Mouse (Mus musculus) erythroblast, embryonic 14.5 days (primary cell): Measurements from ENCODE around the gene Med8.

Experiments used
- GATA1 ChIP-seq: IDR thresholded peaks from 2 replicates; pipeline ENCODE4 v1.6.1; 2012; ENCODE audit warnings: low read length, inconsistent platforms, mixed read lengths
- TAL1 ChIP-seq: IDR thresholded peaks from 3 replicates; pipeline ENCODE4 v1.6.1; 2012; ENCODE audit warnings: low read length, inconsistent platforms, mixed read lengths

DNA sequence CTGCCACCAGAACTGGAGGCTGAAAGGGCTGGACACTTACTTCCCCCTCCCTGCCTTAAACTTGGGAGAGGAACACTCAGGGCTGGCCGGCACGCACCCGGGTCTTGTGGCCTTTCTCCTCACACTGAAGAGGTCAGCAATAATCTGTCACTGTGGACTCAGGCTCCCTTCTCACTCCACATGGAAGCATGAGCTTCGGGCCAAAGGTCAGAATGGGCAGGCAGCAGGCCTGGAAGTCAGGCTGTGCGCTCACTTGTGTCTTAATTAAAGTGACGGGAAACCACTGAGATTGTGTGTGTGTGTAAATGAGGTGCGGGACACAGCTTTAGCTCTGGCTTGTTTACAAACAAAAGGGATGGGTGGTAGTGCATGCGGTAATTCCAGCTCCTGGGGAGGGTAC lies 23.2 kb downstream of the Med8 start:
- no peak for TF ChIP-seq GATA1
- no peak for TF ChIP-seq TAL1
